Mouse (Mus musculus) limb, embryonic 12.5 days (tissue): ENCODE measurements around the gene Vars2. TPM values are rescaled to one million over a fixed set of nuclear protein-coding genes. Genes with fewer than 3 reads are reported as not detected.

Experiments used
- ATAC-seq: fragments of 200-750 bp; cut with Nextera tagmentation; 2 replicates; pipeline ENCODE4 v1.8.0; 2017; ENCODE audit warnings: low read depth, moderate TSS enrichment; ENCODE audit not compliant: insufficient number of reproducible peaks, insufficient read depth, low FRiP score, low TSS enrichment
- H3K27ac ChIP-seq: fragments of 300-500 bp; sonication (generic); 2 replicates; pipeline ENCODE4 v1.5.1; 2016; ENCODE audit warnings: mild to moderate bottlenecking, moderate library complexity
- H3K27me3 ChIP-seq: fragments of 300-500 bp; sonication (generic); 2 replicates; pipeline ENCODE4 v1.6.1; 2016; ENCODE audit warnings: mild to moderate bottlenecking, moderate library complexity
- H3K36me3 ChIP-seq: fragments of 300-500 bp; sonication (generic); 2 replicates; pipeline ENCODE4 v1.6.1; 2016; ENCODE audit warnings: mild to moderate bottlenecking, moderate library complexity
- H3K4me1 ChIP-seq: fragments of 300-500 bp; sonication (generic); replicated peaks from 2 replicates; pipeline ENCODE4 v1.6.1; 2016
- H3K4me2 ChIP-seq: fragments of 300-500 bp; sonication (generic); 2 replicates; pipeline ENCODE4 v1.6.1; 2016; ENCODE audit warnings: mild to moderate bottlenecking, moderate library complexity
- H3K4me3 ChIP-seq: fragments of 300-500 bp; sonication (generic); replicated peaks from 2 replicates; pipeline ENCODE4 v1.5.1; 2016; ENCODE audit warnings: mild to moderate bottlenecking
- H3K9ac ChIP-seq: fragments of 300-500 bp; sonication (generic); replicated peaks from 2 replicates; pipeline ENCODE4 v1.6.1; 2016; ENCODE audit warnings: mild to moderate bottlenecking, moderate library complexity
- H3K9me3 ChIP-seq: fragments of 300-500 bp; sonication (generic); 2 replicates; pipeline ENCODE4 v1.6.1; 2016; ENCODE audit warnings: mild to moderate bottlenecking, moderate library complexity
- WGBS: fragments of 180-500 bp; shearing (Covaris S2); methylation state at CpG from one replicate; pipeline ENCODE4 v1.1.7; 2016; 5-methylcytosine and 5-hydroxymethylcytosine counted together
- polyA plus RNA-seq: library from polyadenylated mRNA; unstranded; fragments of >200 nt; fragmentation: Nextera tagmentation; extraction: Ambion mirVana; gene quantifications from 2 replicates; pipeline ENCODE4 v1.2.1, GENCODE M21; 2016

The Vars2 gene
- polyA plus RNA-seq, 1 experiment from 2014 or later, result 23.4 TPM

- peaks cover 60% of the 10 kb centered on the region for H3K4me1 ChIP-seq
- peak overlapping the region; percentile 93 for H3K4me2 ChIP-seq
- WGBS, result 16% methylated on average over 4 of the region's 4 CpGs
- peaks cover 48% of the 10 kb centered on the region for H3K27me3 ChIP-seq
- H3K9me3 ChIP-seq, result no peaks in the 10 kb centered on the region
- peak overlapping the region; percentile 89 for H3K27ac ChIP-seq
- peak overlapping the region; percentile 78; the same call in 1 of the 2 replicates for H3K9ac ChIP-seq
- ATAC-seq, result no peak
- H3K36me3 ChIP-seq, result no peaks in the 10 kb centered on the region
- H3K4me3 ChIP-seq, result peak overlapping the region; percentile 71
Observed at GRCm38 (mm10) chr17:35702605-35703004, 35.2 kb upstream of the Vars2 start.

DNA sequence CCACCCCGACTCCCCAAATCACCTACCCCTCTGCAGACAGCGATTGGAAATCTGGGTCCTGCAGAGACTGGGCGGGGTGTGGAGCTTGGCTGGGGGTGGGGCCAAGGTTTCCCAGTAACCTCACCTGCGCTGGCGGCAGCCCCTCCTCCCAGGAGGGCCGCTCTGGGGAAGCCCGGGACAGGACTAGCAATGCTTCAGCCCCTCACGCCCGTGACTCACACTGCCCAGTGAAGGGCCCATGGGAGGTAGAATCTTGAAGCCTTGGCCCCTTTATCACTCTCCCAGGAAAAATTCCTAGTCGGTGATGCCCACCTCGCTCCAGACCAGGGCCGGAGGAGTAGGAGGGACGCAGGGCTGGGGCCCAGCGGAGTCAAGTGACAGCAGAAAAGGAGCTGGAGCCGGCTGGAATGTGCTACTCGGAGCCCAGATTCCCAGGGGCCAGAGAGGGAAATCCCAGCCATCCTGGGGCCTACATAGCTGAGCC, 34.6 kb upstream of the Vars2 start:
- Histone ChIP-seq H3K36me3 (no peaks in the 10 kb centered on the region), H3K9ac (peak overlapping the region; percentile 78), H3K27me3 (peaks cover 51% of the 10 kb centered on the region), H3K4me2 (peak overlapping the region; percentile 93), H3K4me1 (peaks cover 66% of the 10 kb centered on the region), H3K4me3 (peak overlapping the region; percentile 71), H3K9me3 (no peaks in the 10 kb centered on the region), H3K27ac (peak overlapping the region; percentile 89)
- 3% methylated on average over 16 of the region's 16 CpGs for WGBS
- no peak for ATAC-seq

- Histone ChIP-seq H3K9me3 (no peaks in the 10 kb centered on the region), H3K27me3 (peaks cover 51% of the 10 kb centered on the region), H3K4me3 (peak overlapping the region; percentile 71), H3K4me2 (peak overlapping the region; percentile 93), H3K4me1 (peaks cover 66% of the 10 kb centered on the region), H3K9ac (peak overlapping the region; percentile 78), H3K36me3 (no peaks in the 10 kb centered on the region), H3K27ac (peak overlapping the region; percentile 89)
- 3% methylated on average over 16 of the region's 16 CpGs for WGBS
- ATAC-seq, result no peak
Observed at GRCm38 (mm10) chr17:35701203-35701977, 34.0 kb upstream of the Vars2 start.

DNA sequence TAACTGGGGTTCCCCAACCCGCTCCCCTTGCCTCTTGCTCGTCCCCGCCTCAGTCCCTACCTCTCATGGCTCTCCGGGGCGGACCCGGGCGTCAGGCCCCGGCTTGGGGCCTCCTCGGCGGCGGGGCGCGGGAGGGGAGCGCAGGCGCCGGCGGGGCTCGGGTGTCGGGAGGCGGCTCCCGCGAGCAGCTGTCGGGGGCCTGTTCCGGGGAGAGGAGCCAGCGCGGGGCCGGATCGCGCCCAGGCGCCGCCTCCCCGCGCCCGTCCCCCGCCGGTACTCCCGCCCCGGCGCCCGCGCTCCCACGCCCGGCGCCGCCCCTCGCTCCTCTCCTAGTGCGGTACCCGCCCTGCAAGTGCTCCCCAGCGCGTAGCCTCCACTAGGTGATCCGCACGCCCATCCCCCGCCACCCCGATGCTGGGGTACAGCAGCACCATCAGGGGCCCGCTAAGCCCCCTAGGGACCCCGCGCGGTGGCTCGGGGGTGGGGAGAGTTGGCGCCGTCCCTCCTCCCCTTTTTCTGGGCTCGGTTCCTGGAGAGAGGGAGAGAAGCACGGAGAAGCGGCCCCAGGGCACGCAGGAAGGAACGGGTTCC, 33.1 kb upstream of the Vars2 start:
- H3K9me3 ChIP-seq, result peaks cover 2% of the 10 kb centered on the region; the same call in 1 of the 2 replicates
- peak; percentile 35 for ATAC-seq
- peaks cover 51% of the 10 kb centered on the region for H3K27me3 ChIP-seq
- peak overlapping the region; percentile 89 for H3K27ac ChIP-seq
- H3K4me2 ChIP-seq, result peak overlapping the region; percentile 93
- peaks cover 66% of the 10 kb centered on the region for H3K4me1 ChIP-seq
- peak overlapping the region; percentile 71 for H3K4me3 ChIP-seq
- H3K9ac ChIP-seq, result peak overlapping the region; percentile 78
- under 1% methylated on average over 62 of the region's 66 CpGs for WGBS
- H3K36me3 ChIP-seq, result peaks cover 6% of the 10 kb centered on the region; the same call in 1 of the 2 replicates

GRCm38 (mm10) chr17:35699919-35700318, 32.5 kb upstream of the Vars2 start:
- no peak for ATAC-seq
- H3K4me1 ChIP-seq, result peaks cover 62% of the 10 kb centered on the region
- H3K4me2 ChIP-seq, result peak overlapping the region; percentile 93
- peak overlapping the region; percentile 89 for H3K27ac ChIP-seq
- peaks cover 51% of the 10 kb centered on the region for H3K27me3 ChIP-seq
- peaks cover 11% of the 10 kb centered on the region; the same call in 1 of the 2 replicates for H3K36me3 ChIP-seq
- 4% methylated on average over 19 of the region's 19 CpGs for WGBS
- peaks cover 8% of the 10 kb centered on the region; the same call in 1 of the 2 replicates for H3K9me3 ChIP-seq
- H3K9ac ChIP-seq, result peak overlapping the region; percentile 78
- peak overlapping the region; percentile 71 for H3K4me3 ChIP-seq

- H3K4me1 ChIP-seq, result peaks cover 48% of the 10 kb centered on the region
- WGBS, result 47% methylated on average over 5 of the region's 5 CpGs
- H3K27ac ChIP-seq, result peak overlapping the region; percentile 72; the same call in 1 of the 2 replicates
- peak overlapping the region; percentile 33 for H3K4me3 ChIP-seq
- ATAC-seq, result no peak
- H3K27me3 ChIP-seq, result peaks cover 51% of the 10 kb centered on the region
- peak overlapping the region; percentile 59 for H3K4me2 ChIP-seq
- peaks cover 8% of the 10 kb centered on the region; the same call in 1 of the 2 replicates for H3K9me3 ChIP-seq
- no peak overlapping the region; the same call in 1 of the 2 replicates for H3K9ac ChIP-seq
- peaks cover 16% of the 10 kb centered on the region for H3K36me3 ChIP-seq
Observed at GRCm38 (mm10) chr17:35698501-35698883, 31.1 kb upstream of the Vars2 start.

GRCm38 (mm10) chr17:35697759-35698500, 30.5 kb upstream of the Vars2 start:
- 8% methylated on average over 16 of the region's 16 CpGs for WGBS
- Histone ChIP-seq H3K36me3 (peaks cover 22% of the 10 kb centered on the region), H3K9ac (peak overlapping the region; percentile 56), H3K4me3 (peak overlapping the region; percentile 33), H3K4me2 (peak overlapping the region; percentile 59), H3K4me1 (peaks cover 45% of the 10 kb centered on the region), H3K9me3 (peaks cover 8% of the 10 kb centered on the region; the same call in 1 of the 2 replicates), H3K27ac (peak overlapping the region; percentile 72), H3K27me3 (peaks cover 51% of the 10 kb centered on the region)
- ATAC-seq, result peak; percentile 17; the same call in 1 of the 2 replicates

GRCm38 (mm10) chr17:35697429-35697758, 30.0 kb upstream of the Vars2 start:
- ATAC-seq, result no peak
- peak overlapping the region; percentile 33 for H3K4me3 ChIP-seq

DNA sequence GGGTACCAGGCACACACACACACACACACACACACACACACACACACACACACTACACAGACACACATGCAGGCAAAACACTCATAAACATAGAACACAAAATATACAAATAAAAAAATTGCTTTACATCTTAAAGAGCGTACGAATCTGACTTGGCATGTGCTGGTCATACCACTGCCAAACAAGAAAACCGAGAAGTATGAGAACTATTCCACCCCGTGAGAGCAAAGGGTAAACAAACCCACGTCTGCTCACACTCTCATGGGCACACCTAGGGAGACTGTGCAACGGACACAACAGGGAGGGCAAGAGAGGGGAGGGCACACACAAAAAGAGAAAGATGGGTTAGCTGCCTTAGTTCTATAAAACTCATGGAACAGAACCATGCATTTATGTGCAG, 29.3 kb upstream of the Vars2 start:
- no peak for ATAC-seq
- Histone ChIP-seq H3K27me3 (peaks cover 40% of the 10 kb centered on the region), H3K36me3 (peaks cover 33% of the 10 kb centered on the region), H3K27ac (no peak overlapping the region), H3K4me1 (peaks cover 32% of the 10 kb centered on the region), H3K9ac (no peak overlapping the region), H3K4me3 (no peak overlapping the region), H3K9me3 (peaks cover 8% of the 10 kb centered on the region; the same call in 1 of the 2 replicates), H3K4me2 (peak overlapping the region; percentile 59; the same call in 1 of the 2 replicates)
- 69% methylated on average over 6 of the region's 6 CpGs for WGBS

More at GRCm38 (mm10) chr17:35697429-35697758, 30.0 kb upstream of the Vars2 start:
- H3K4me1 ChIP-seq, result peaks cover 39% of the 10 kb centered on the region
- peaks cover 27% of the 10 kb centered on the region for H3K36me3 ChIP-seq
- H3K4me2 ChIP-seq, result peak overlapping the region; percentile 59
- H3K27me3 ChIP-seq, result peaks cover 47% of the 10 kb centered on the region
- peaks cover 8% of the 10 kb centered on the region; the same call in 1 of the 2 replicates for H3K9me3 ChIP-seq
- peak overlapping the region; percentile 56 for H3K9ac ChIP-seq
- peak overlapping the region; percentile 72 for H3K27ac ChIP-seq
- 35% methylated on average over 1 of the region's 1 CpGs for WGBS

DNA sequence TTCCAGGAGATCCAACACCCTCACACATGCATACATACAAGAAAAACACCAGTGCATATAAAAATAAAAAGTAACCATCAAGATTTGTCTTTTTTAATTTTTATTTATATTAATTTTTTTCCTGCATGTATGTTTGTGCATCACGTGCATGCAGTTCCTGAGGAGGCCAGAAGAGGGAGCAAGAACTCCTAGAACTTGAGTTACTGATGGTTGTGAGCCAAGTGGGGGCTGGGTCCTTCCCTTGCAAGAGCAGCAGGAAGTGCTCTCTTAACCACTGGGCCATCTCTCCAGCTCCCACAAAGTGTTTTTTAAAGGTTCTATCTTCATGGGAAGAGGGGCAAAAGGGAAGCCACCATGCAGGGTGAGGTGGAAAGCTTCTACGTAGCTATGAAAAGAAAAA, 27.9 kb upstream of the Vars2 start:
- Histone ChIP-seq H3K4me2 (no peak overlapping the region), H3K9me3 (peaks cover 8% of the 10 kb centered on the region; the same call in 1 of the 2 replicates), H3K27me3 (peaks cover 29% of the 10 kb centered on the region), H3K4me3 (no peak overlapping the region), H3K9ac (no peak overlapping the region), H3K27ac (no peak overlapping the region), H3K36me3 (peaks cover 47% of the 10 kb centered on the region), H3K4me1 (peaks cover 25% of the 10 kb centered on the region)
- WGBS, result 88% methylated on average over 2 of the region's 2 CpGs
- no peak for ATAC-seq
